Mouse (Mus musculus) liver, embryonic 14.5 days (tissue): ENCODE data around the gene Rybp.

Experiments used
- CTCF ChIP-seq: IDR thresholded peaks from 2 replicates; pipeline ENCODE4 v1.5.1; 2016; ENCODE audit warnings: antibody characterized with exemption, low read depth, control low read depth
- EP300 ChIP-seq: IDR thresholded peaks from 2 replicates; pipeline ENCODE4 v1.6.1; 2016; ENCODE audit warnings: antibody characterized with exemption, low read depth

DNA sequence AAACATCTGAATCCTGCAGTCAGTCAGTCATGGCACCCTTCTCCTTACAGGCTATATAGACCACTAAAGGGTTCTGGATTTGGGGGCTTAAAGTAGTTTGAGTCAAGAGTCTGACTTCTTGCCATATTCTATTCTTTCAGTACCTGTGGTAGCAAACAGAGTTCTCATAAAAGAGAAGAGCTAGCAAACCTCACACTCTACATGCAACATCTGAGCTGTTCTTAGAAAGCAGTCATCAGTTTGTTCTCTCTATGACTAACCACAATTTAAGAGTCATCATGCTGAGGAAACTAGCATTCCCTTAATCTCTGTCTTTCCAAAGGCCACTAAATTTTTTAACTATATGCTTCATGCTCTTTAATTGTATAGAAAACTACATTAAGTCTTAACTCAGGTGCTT, 11.6 kb downstream of the Rybp start:
- no peak for TF ChIP-seq CTCF
- TF ChIP-seq EP300 = no peak
